Mouse (Mus musculus) liver, postnatal 0 days (tissue): ENCODE measurements around the gene Arfgef2.

Experiments
- CTCF ChIP-seq: sonication (generic); IDR thresholded peaks from 2 replicates; pipeline ENCODE4 v1.5.1; 2016; ENCODE audit warnings: antibody characterized with exemption, low read depth
- EP300 ChIP-seq: IDR thresholded peaks from 2 replicates; pipeline ENCODE4 v1.6.1; 2016; ENCODE audit warnings: antibody characterized with exemption, low read depth, mild to moderate bottlenecking

- TF ChIP-seq EP300, result no peak
- TF ChIP-seq CTCF, result no peak
Measured at GRCm38 (mm10) chr2:166786353-166787004, 18.9 kb upstream of the Arfgef2 start.
